Mouse (Mus musculus) testis, adult 2 months (tissue): ENCODE measurements around the gene Pank1.

Source experiments
- CTCF ChIP-seq: fragments of 200-500 bp; IDR thresholded peaks from 2 replicates; pipeline ENCODE4 v1.5.1; 2012; ENCODE audit warnings: low read depth, mild to moderate bottlenecking, inconsistent platforms, low read length, moderate library complexity; ENCODE audit not compliant: control insufficient read depth, insufficient read depth, insufficient replicate concordance
- POLR2A ChIP-seq: fragments of 200-500 bp; IDR thresholded peaks from 2 replicates; pipeline ENCODE4 v1.6.1; 2012; ENCODE audit warnings: low read depth, mild to moderate bottlenecking, inconsistent platforms, low read length, moderate library complexity; ENCODE audit not compliant: control insufficient read depth

GRCm38 (mm10) chr19:34814696-34815095 is 64.6 kb downstream of the Pank1 start:
- TF ChIP-seq CTCF (no peak), POLR2A (no peak)
